Mouse (Mus musculus): ENCODE measurements around the gene Wnt5a.

DNA sequence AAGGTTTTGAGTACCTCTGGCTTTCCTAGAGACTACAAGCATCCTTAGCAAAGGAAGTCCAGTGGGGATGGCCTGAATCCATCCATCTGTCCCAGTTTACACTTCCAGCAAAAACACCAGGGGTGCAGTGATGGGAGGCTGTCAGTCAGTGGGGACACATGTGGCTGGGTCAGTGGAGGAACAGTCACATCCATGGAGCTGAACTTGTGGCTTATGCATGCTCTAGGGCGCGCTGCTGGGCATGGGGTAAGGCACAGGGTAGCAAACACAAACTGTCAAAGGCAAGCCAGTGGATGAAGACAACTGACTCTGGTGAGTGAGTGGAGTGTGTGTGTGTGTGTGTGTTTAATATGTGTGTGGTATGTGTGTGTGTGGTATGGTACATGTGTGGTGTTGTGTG, 1.3 kb upstream of the Wnt5a start:
- TF ChIP-seq CTCF (IDR thresholded peaks at IDR 0.05; ENCODE audit: low read depth) (no peak), EP300 (IDR thresholded peaks at IDR 0.05; ENCODE audit: low read depth) (no peak)
